Mouse (Mus musculus): ENCODE measurements around the gene Ppp1r32. TPM values are rescaled to one million over a fixed set of nuclear protein-coding genes. Genes with fewer than 3 reads are reported as not detected.

The Ppp1r32 gene
- polyA plus RNA-seq, 1 experiment from 2014 or later, result 0.32 TPM

DNA sequence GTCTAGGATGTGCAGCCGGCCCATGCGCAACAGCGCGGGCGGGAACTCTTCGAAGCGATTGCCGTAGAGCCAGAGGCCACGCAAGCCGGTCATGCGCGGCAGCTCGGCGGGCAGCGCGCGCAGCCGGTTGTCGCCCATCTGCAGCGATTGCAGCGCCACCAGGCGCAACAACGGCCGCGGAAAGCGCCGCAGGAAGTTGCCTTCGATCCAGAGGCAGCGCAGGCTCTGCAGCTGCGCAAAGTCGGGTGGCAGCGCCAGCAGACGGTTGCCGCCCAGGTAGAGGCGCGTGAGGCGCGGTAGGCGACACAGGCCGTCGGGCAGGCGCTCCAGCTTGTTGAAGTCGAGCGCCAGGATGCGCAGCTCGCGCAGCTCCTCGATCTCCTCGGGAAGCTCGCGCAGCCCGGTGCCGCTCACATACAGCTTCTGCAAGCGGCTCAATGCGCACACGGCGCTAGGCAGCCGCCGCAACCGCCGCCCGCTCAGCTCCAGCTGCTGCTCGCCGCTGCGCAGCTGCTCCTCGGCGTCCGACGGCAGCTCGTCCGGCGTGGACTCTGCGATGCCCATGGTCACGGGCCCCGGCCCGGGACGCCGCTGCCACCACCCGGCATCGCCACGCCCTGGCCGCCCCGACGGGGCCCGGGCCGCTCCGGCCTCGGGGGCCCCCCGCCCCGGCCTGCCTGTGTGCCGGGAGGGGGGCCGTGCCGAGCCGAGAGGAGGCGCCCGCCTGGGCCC, 25.8 kb downstream of the Ppp1r32 start, which contains the start of gene Lrrc10b:
TSS of gene Lrrc10b (minus strand) at position 722 of the 732 bp plus-strand sequence.
- Histone ChIP-seq H3K27me3 (ENCODE audit: control insufficient read depth, insufficient read depth, low read length) (peaks cover 52% of the 10 kb centered on the region), H3K36me3 (replicated peaks; ENCODE audit: control insufficient read depth, insufficient read depth, low read depth, low read length) (no peaks in the 10 kb centered on the region), H3K9ac (replicated peaks; ENCODE audit: low read length) (peak within 1 kb of the TSS; percentile 57), H3K9me3 (replicated peaks; ENCODE audit: control insufficient read depth, low read length) (no peaks in the 10 kb centered on the region), H3K4me2 (ENCODE audit: low read depth, low read length) (peak within 1 kb of the TSS; percentile 92), H3K4me3 (ENCODE audit: low read depth, low read length) (peak within 1 kb of the TSS; percentile 55), H3K27ac (replicated peaks; ENCODE audit: low read depth, low read length) (no peak within 1 kb of the TSS), H3K4me1 (ENCODE audit: control insufficient read depth, insufficient read depth, low read length) (no peaks in the 10 kb centered on the region)
- ATAC-seq (replicated peaks; ENCODE audit: insufficient number of reproducible peaks, low FRiP score, low TSS enrichment, low read depth) (peak; percentile 61), DNase-seq (ENCODE audit: low spot score) (peak; percentile 79)
- WGBS, result under 1% methylated on average over 86 of the region's 96 CpGs

DNA sequence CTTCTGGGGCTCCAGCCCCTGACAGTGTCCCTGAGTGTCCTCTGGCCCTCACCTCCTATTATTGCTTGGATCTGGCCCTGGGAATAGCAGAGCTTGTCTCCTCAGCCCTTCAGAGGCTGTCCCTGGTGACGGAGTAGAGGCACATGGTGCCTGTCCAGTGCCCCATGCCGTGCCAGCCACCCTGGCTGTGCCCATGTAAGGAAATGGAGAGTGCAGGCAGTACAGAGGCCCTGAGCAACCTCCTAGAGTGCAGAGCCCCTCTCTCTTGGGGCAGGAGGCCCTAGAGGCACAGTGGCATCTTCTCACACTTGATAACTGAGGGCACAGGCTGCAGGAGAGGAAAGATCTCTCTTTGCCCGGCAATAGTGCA, 27.3 kb downstream of the Ppp1r32 start:
- Histone ChIP-seq H3K36me3 (replicated peaks; ENCODE audit: control insufficient read depth, insufficient read depth, low read depth, low read length) (no peaks in the 10 kb centered on the region), H3K9ac (replicated peaks; ENCODE audit: low read length) (no peak overlapping the region), H3K9me3 (replicated peaks; ENCODE audit: control insufficient read depth, low read length) (no peaks in the 10 kb centered on the region), H3K4me3 (ENCODE audit: low read depth, low read length) (no peak overlapping the region), H3K4me2 (ENCODE audit: low read depth, low read length) (no peak overlapping the region), H3K27ac (replicated peaks; ENCODE audit: low read depth, low read length) (no peak overlapping the region), H3K27me3 (ENCODE audit: control insufficient read depth, insufficient read depth, low read length) (peaks cover 47% of the 10 kb centered on the region), H3K4me1 (ENCODE audit: control insufficient read depth, insufficient read depth, low read length) (no peaks in the 10 kb centered on the region)
- ATAC-seq (replicated peaks; ENCODE audit: insufficient number of reproducible peaks, low FRiP score, low TSS enrichment, low read depth) (no peak), DNase-seq (ENCODE audit: low spot score) (no peak)
- WGBS, result 76% methylated on average over 3 of the region's 3 CpGs

DNA sequence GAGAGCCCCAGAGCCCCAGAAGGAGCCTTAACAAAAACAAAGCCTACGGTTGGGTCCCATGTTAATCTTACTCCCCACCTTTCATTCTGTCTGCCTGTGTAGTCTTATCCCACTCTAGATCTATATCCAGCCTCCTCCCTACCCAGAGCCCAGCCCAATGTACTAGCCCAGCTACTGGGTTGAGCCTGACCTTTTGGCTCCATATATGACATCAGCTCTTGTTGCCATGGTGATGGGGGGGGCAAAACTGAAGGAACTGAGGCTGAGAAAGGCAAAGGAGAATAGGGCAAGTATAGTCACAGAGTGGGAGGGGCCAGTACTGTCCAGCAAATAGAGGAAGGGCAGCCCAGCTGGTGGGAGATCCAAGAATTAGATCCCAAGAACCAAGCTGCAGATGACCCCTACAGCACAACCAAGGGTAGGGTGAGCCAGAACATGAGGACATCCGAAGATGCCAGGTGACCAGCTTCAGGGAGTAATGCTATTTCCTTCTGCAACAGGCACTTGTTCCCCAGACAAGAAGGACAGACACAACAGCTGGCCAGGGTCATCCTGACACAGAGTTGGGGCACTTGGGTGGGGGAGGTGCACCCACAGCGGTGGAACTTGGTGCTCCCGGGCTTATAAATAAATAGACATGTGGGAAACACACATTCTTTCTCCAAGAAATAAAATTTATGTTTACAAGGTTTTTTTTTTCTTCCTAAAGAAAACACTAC, 27.9 kb downstream of the Ppp1r32 start:
- no peak for ATAC-seq (replicated peaks; ENCODE audit: insufficient number of reproducible peaks, low FRiP score, low TSS enrichment, low read depth)
- H3K9ac ChIP-seq (replicated peaks; ENCODE audit: low read length), result no peak overlapping the region
- H3K36me3 ChIP-seq (replicated peaks; ENCODE audit: control insufficient read depth, insufficient read depth, low read depth, low read length), result no peaks in the 10 kb centered on the region
- peaks cover 46% of the 10 kb centered on the region for H3K27me3 ChIP-seq (ENCODE audit: control insufficient read depth, insufficient read depth, low read length)
- no peak overlapping the region; the same call in 1 of the 2 replicates for H3K4me2 ChIP-seq (ENCODE audit: low read depth, low read length)
- no peak for DNase-seq (ENCODE audit: low spot score)
- H3K27ac ChIP-seq (replicated peaks; ENCODE audit: low read depth, low read length), result no peak overlapping the region
- 64% methylated on average over 4 of the region's 4 CpGs for WGBS
- H3K4me3 ChIP-seq (ENCODE audit: low read depth, low read length), result no peak overlapping the region
- H3K9me3 ChIP-seq (replicated peaks; ENCODE audit: control insufficient read depth, low read length), result no peaks in the 10 kb centered on the region
- no peaks in the 10 kb centered on the region for H3K4me1 ChIP-seq (ENCODE audit: control insufficient read depth, insufficient read depth, low read length)

DNA sequence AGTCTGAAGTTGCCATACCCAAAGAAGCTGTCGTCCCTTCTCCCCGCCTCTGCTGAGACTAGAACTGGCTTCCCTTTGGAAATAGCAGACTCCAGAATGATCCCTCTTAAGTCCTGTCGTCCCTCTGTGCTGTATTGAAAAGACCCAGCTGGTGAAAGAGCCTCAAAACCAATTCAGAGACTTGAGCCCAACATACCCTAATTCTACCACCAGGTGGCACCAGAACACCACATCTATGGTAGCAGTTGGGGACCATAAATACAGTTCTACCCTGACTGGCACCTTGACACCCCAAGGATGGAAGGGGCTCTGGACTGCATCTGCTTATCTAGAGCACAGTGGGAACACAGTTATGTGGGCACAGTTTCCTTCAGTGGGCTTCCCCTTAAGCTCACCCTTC, 33.0 kb downstream of the Ppp1r32 start:
- H3K9me3 ChIP-seq (replicated peaks; ENCODE audit: control insufficient read depth, low read length), result no peaks in the 10 kb centered on the region
- no peaks in the 10 kb centered on the region for H3K4me1 ChIP-seq (ENCODE audit: control insufficient read depth, insufficient read depth, low read length)
- no peak overlapping the region for H3K4me2 ChIP-seq (ENCODE audit: low read depth, low read length)
- H3K9ac ChIP-seq (replicated peaks; ENCODE audit: low read length), result no peak overlapping the region
- no peak overlapping the region for H3K27ac ChIP-seq (replicated peaks; ENCODE audit: low read depth, low read length)
- H3K36me3 ChIP-seq (replicated peaks; ENCODE audit: control insufficient read depth, insufficient read depth, low read depth, low read length), result no peaks in the 10 kb centered on the region
- DNase-seq (ENCODE audit: low spot score) (peak; percentile 85), ATAC-seq (replicated peaks; ENCODE audit: insufficient number of reproducible peaks, low FRiP score, low TSS enrichment, low read depth) (peak; percentile 27; the same call in 1 of the 2 replicates)
- H3K27me3 ChIP-seq (ENCODE audit: control insufficient read depth, insufficient read depth, low read length), result no peaks in the 10 kb centered on the region; the same call in 1 of the 2 replicates
- no peak overlapping the region for H3K4me3 ChIP-seq (ENCODE audit: low read depth, low read length)
- WGBS, result 5% methylated on average over 3 of the region's 3 CpGs

DNA sequence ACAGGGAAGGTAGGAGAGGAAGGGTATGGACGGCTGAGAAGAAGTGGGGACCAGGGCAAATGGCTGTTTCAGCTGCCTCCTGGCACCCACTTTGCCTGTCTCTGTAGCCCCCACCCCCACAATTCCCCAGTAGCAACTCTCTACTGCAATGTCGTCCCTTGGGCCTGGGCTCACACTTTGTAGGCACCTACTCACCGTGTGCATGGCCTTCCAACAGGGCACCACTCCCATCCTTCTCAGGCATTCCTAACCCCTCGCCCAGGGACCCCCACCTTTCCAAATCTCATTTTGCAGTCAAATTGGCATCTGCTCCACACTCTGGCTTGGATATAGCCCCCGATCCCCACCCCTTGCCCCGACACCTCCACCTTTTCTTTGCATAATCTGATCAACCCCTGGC, 33.5 kb downstream of the Ppp1r32 start:
- H3K4me2 ChIP-seq (ENCODE audit: low read depth, low read length), result no peak overlapping the region
- ATAC-seq (replicated peaks; ENCODE audit: insufficient number of reproducible peaks, low FRiP score, low TSS enrichment, low read depth) (no peak), DNase-seq (ENCODE audit: low spot score) (no peak)
- H3K4me1 ChIP-seq (ENCODE audit: control insufficient read depth, insufficient read depth, low read length), result no peaks in the 10 kb centered on the region
- no peak overlapping the region for H3K4me3 ChIP-seq (ENCODE audit: low read depth, low read length)
- WGBS, result 60% methylated on average over 6 of the region's 6 CpGs
- no peaks in the 10 kb centered on the region for H3K27me3 ChIP-seq (ENCODE audit: control insufficient read depth, insufficient read depth, low read length)
- no peaks in the 10 kb centered on the region for H3K9me3 ChIP-seq (replicated peaks; ENCODE audit: control insufficient read depth, low read length)
- no peak overlapping the region for H3K27ac ChIP-seq (replicated peaks; ENCODE audit: low read depth, low read length)
- H3K9ac ChIP-seq (replicated peaks; ENCODE audit: low read length), result no peak overlapping the region
- H3K36me3 ChIP-seq (replicated peaks; ENCODE audit: control insufficient read depth, insufficient read depth, low read depth, low read length), result no peaks in the 10 kb centered on the region

DNA sequence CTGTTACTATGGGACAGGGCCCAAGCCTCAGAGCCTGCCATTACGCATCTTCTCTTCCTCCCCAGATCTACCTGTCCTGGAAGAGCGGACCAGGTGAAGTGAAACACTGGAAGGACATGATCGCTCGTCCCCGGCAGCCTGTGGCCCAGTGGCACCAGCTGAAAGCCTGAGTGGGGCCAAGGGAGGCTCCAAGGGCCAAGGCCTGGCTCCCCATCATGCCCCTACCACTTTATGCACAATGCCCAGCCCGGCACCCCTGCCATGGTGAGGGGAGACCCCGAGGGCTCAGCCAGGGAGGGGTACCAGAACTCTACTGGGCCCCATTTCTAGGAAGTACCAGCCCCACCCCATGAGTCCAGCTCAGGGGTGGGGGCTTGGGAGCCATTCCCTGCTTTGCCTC, 34.5 kb downstream of the Ppp1r32 start:
- ATAC-seq (replicated peaks; ENCODE audit: insufficient number of reproducible peaks, low FRiP score, low TSS enrichment, low read depth) (no peak), DNase-seq (ENCODE audit: low spot score) (no peak)
- H3K9me3 ChIP-seq (replicated peaks; ENCODE audit: control insufficient read depth, low read length), result no peaks in the 10 kb centered on the region
- H3K4me3 ChIP-seq (ENCODE audit: low read depth, low read length), result no peak overlapping the region
- H3K9ac ChIP-seq (replicated peaks; ENCODE audit: low read length), result no peak overlapping the region
- no peaks in the 10 kb centered on the region for H3K4me1 ChIP-seq (ENCODE audit: control insufficient read depth, insufficient read depth, low read length)
- H3K4me2 ChIP-seq (ENCODE audit: low read depth, low read length), result no peak overlapping the region
- no peaks in the 10 kb centered on the region for H3K36me3 ChIP-seq (replicated peaks; ENCODE audit: control insufficient read depth, insufficient read depth, low read depth, low read length)
- WGBS, result 90% methylated on average over 7 of the region's 7 CpGs
- H3K27me3 ChIP-seq (ENCODE audit: control insufficient read depth, insufficient read depth, low read length), result no peaks in the 10 kb centered on the region
- H3K27ac ChIP-seq (replicated peaks; ENCODE audit: low read depth, low read length), result no peak overlapping the region

DNA sequence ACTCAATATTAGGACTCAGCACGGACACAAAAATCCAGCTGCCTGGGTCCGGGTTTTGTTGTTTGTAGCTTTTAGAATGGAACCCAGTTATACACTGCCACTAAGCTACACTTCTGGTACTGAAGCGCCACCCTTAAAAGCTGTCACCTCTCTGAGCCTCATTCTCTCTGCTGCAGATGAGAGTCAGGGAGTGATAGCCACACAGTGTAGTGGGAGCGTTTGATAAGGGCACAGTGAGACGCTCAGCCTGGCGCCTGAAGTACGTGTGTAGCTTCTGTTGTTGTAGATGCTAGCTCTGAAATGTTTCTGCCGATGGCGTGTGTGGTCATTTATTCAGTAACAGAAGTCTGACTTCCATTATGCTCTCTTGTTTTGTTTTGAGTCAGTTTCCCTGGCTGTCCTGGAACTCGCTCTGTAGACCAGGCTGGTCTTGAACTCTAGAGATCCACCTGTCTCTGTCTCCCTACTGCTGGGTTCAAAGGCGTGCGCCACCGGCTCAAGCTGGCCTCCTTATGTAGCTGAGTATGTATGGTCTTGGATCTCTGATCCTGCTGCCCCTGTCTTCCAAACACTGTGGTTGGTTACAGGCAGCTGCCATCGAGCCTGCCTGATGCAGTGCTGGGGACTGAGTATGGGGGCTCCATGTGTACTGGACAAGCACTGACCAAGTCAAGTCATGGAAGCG, 37.9 kb downstream of the Ppp1r32 start:
- WGBS, result 87% methylated on average over 15 of the region's 15 CpGs
- H3K27ac ChIP-seq (replicated peaks; ENCODE audit: low read depth, low read length), result no peak overlapping the region

DNA sequence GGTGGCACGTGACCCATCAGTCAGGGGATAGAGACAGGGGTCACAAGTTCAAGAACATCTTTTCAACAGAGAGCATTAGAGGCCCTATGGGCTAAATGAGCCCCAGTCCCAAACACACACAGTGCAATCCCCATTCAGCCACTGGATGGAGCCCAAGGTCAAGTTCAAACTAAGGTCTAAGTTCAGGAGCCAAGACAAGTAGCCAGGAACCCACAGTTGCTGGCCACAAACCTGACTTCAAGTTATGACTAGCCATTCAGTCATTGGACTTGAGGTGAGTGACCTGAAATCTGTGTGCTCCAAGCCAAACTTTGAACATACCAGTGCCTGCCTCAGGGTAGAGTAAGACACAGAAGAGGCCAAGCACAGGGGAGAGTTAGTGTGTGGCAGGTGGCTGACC, 45.2 kb downstream of the Ppp1r32 start:
- DNase-seq (ENCODE audit: low spot score) (no peak), ATAC-seq (replicated peaks; ENCODE audit: insufficient number of reproducible peaks, low FRiP score, low TSS enrichment, low read depth) (no peak)

More for the DNA sequence above, 37.9 kb downstream of the Ppp1r32 start:
- H3K36me3 ChIP-seq (replicated peaks; ENCODE audit: control insufficient read depth, insufficient read depth, low read depth, low read length), result no peaks in the 10 kb centered on the region
- ATAC-seq (replicated peaks; ENCODE audit: insufficient number of reproducible peaks, low FRiP score, low TSS enrichment, low read depth) (no peak), DNase-seq (ENCODE audit: low spot score) (no peak)
- H3K4me3 ChIP-seq (ENCODE audit: low read depth, low read length), result no peak overlapping the region
- H3K9me3 ChIP-seq (replicated peaks; ENCODE audit: control insufficient read depth, low read length), result no peaks in the 10 kb centered on the region
- no peaks in the 10 kb centered on the region for H3K4me1 ChIP-seq (ENCODE audit: control insufficient read depth, insufficient read depth, low read length)
- H3K27me3 ChIP-seq (ENCODE audit: control insufficient read depth, insufficient read depth, low read length), result no peaks in the 10 kb centered on the region
- no peak overlapping the region for H3K4me2 ChIP-seq (ENCODE audit: low read depth, low read length)
- H3K9ac ChIP-seq (replicated peaks; ENCODE audit: low read length), result no peak overlapping the region

More for the DNA sequence above, 45.2 kb downstream of the Ppp1r32 start:
- no peaks in the 10 kb centered on the region for H3K36me3 ChIP-seq (replicated peaks; ENCODE audit: control insufficient read depth, insufficient read depth, low read depth, low read length)
- H3K4me1 ChIP-seq (ENCODE audit: control insufficient read depth, insufficient read depth, low read length), result no peaks in the 10 kb centered on the region
- no peaks in the 10 kb centered on the region for H3K9me3 ChIP-seq (replicated peaks; ENCODE audit: control insufficient read depth, low read length)
- H3K9ac ChIP-seq (replicated peaks; ENCODE audit: low read length), result no peak overlapping the region
- no peak overlapping the region for H3K4me2 ChIP-seq (ENCODE audit: low read depth, low read length)
- H3K4me3 ChIP-seq (ENCODE audit: low read depth, low read length), result no peak overlapping the region
- WGBS, result 50% methylated on average over 1 of the region's 1 CpGs
- no peaks in the 10 kb centered on the region; the same call in 1 of the 2 replicates for H3K27me3 ChIP-seq (ENCODE audit: control insufficient read depth, insufficient read depth, low read length)
- no peak overlapping the region for H3K27ac ChIP-seq (replicated peaks; ENCODE audit: low read depth, low read length)
